Mouse (Mus musculus): Measurements from ENCODE around the gene Rhbdl2. TPM values are rescaled to one million over a fixed set of nuclear protein-coding genes. Genes with fewer than 3 reads are reported as not detected.
A peak's percentile ranks its signal among the peaks of the same experiment; 100 is the strongest.

Rhbdl2 gene
- polyA plus RNA-seq, 1 experiment from 2014 or later: 1.3 TPM

DNA sequence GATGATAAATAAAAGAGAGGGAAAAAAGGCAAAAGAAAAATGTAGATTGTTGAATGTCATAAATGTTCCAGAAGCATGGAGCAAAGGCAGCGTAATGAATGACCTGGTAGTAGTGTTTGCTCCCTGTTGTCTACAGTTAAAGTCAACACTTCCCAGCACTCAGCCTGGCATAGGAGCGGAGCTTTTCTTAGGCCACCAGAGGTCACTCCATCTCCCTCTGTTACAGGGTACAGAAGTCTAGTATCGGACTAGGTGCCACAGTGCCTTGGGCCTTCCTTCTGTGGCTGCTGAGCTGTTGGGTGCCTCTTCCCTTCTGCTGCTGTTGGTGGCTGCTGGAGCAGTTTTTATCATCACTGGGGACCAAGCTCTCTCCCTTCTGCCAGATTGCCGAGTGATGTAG, 29.4 kb upstream of the Rhbdl2 start:
- no peaks in the 10 kb centered on the region for H3K4me1 ChIP-seq (ENCODE audit: control insufficient read depth, insufficient read depth, low read depth, low read length)
- no peaks in the 10 kb centered on the region for H3K9me3 ChIP-seq (ENCODE audit: control insufficient read depth, low read length)
- no peak overlapping the region for H3K9ac ChIP-seq (ENCODE audit: low read depth, low read length)
- no peaks in the 10 kb centered on the region for H3K36me3 ChIP-seq (ENCODE audit: control insufficient read depth, insufficient read depth, low read length)
- H3K27me3 ChIP-seq (replicated peaks; ENCODE audit: control insufficient read depth, insufficient read depth, low read length): no peaks in the 10 kb centered on the region
- WGBS: 56% methylated on average over 4 of the region's 4 CpGs
- no peak for ATAC-seq
- no peak overlapping the region for H3K27ac ChIP-seq (ENCODE audit: low read depth, low read length)
- H3K4me3 ChIP-seq (ENCODE audit: low read length): no peak overlapping the region
- no peak overlapping the region for H3K4me2 ChIP-seq (ENCODE audit: low read length)

DNA sequence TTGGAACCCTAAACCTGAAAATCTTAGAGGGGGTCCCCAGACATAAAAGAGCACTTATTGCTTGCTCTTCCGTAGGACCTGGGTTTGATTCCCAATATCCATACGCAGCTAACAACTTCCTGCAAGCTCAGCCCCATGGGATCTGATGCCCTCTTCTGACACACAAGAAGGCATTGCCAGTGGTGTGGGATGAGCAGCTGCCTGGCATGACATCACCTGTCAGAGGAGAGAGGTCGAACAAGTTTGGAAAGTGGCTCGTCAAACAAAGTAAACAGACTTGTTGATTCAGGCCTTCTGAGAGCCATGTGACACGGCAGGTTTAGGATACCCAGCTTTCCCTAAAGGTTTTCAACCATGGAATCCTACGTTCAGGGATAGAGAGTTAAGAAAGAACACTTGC, 22.6 kb upstream of the Rhbdl2 start:
- no peaks in the 10 kb centered on the region for H3K9me3 ChIP-seq (ENCODE audit: control insufficient read depth, low read length)
- no peak overlapping the region for H3K4me2 ChIP-seq (ENCODE audit: low read length)
- no peak overlapping the region for H3K9ac ChIP-seq (ENCODE audit: low read depth, low read length)
- H3K4me3 ChIP-seq (ENCODE audit: low read length): no peak overlapping the region
- no peaks in the 10 kb centered on the region for H3K4me1 ChIP-seq (ENCODE audit: control insufficient read depth, insufficient read depth, low read depth, low read length)
- no peak for ATAC-seq
- no peaks in the 10 kb centered on the region for H3K27me3 ChIP-seq (replicated peaks; ENCODE audit: control insufficient read depth, insufficient read depth, low read length)
- WGBS: 82% methylated on average over 6 of the region's 6 CpGs
- H3K27ac ChIP-seq (ENCODE audit: low read depth, low read length): no peak overlapping the region
- H3K36me3 ChIP-seq (ENCODE audit: control insufficient read depth, insufficient read depth, low read length): no peaks in the 10 kb centered on the region

DNA sequence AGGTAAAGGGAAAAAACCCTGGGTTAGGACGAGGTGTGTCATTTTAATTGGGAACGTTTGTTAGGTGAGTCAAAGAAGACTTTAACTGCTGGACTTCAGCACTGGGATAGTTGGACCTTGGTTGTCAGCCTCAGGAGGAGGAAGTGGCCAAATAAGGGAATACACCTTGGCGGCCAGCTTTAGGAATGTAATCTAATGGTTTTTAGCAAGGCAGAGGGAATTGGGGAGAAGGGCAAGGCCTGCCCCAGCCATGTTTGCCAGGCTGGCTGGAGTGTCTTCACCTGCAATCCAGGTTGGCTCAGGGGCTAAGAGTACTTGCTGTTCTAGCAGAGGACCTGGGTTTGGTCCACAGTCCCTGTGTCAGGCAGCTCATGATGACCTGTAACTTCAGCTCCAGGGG, 19.9 kb upstream of the Rhbdl2 start:
- Histone ChIP-seq H3K4me2 (ENCODE audit: low read length) (no peak overlapping the region), H3K4me3 (ENCODE audit: low read length) (no peak overlapping the region), H3K9ac (ENCODE audit: low read depth, low read length) (no peak overlapping the region), H3K36me3 (ENCODE audit: control insufficient read depth, insufficient read depth, low read length) (no peaks in the 10 kb centered on the region), H3K9me3 (ENCODE audit: control insufficient read depth, low read length) (no peaks in the 10 kb centered on the region), H3K27ac (ENCODE audit: low read depth, low read length) (no peak overlapping the region), H3K27me3 (replicated peaks; ENCODE audit: control insufficient read depth, insufficient read depth, low read length) (no peaks in the 10 kb centered on the region), H3K4me1 (ENCODE audit: control insufficient read depth, insufficient read depth, low read depth, low read length) (no peaks in the 10 kb centered on the region)
- ATAC-seq: no peak
- WGBS: 79% methylated on average over 3 of the region's 3 CpGs

DNA sequence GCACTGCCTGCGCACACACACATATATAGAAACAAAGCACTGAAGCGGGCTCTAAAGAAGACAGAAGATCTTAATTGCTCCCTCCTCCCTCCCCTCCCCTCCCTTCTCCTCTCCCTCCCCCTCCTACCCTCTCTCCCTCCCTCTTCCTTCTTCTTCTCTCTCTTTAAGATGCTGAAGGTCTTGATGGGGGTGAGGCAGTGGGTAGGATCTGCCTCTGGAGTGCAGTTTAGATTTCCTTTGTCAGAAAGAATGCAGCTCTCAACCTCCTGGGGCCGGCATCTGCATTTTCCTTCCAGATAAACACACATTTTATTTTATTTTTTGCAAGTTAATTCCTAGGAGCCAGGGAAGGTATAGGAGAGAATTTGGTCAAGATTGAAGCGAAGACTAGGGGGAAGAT, 19.4 kb upstream of the Rhbdl2 start:
- Histone ChIP-seq H3K27ac (ENCODE audit: low read depth, low read length) (no peak overlapping the region), H3K4me2 (ENCODE audit: low read length) (no peak overlapping the region), H3K36me3 (ENCODE audit: control insufficient read depth, insufficient read depth, low read length) (no peaks in the 10 kb centered on the region), H3K27me3 (replicated peaks; ENCODE audit: control insufficient read depth, insufficient read depth, low read length) (no peaks in the 10 kb centered on the region), H3K4me3 (ENCODE audit: low read length) (no peak overlapping the region), H3K9ac (ENCODE audit: low read depth, low read length) (no peak overlapping the region), H3K4me1 (ENCODE audit: control insufficient read depth, insufficient read depth, low read depth, low read length) (no peaks in the 10 kb centered on the region), H3K9me3 (ENCODE audit: control insufficient read depth, low read length) (no peaks in the 10 kb centered on the region)
- WGBS: 67% methylated on average over 4 of the region's 4 CpGs
- no peak for ATAC-seq

DNA sequence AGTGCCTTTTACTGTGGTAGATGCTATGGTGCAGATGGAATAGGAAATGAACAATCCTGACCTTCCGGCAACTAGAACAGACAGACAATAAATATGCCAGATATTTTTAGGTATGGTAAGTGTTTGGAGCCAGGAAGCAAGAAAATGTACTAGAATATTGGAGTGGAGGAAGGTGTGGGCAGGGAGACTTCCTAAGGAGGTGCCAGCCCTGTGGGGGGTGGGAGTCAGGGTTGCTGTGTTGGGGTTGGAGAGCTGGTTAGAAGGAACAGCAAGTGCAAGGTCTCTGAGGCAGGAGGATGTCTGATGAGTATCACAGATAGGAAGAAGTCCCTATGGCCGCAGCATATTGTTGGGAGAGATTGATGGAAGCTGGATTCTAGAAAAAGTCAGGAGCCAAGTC, 5.0 kb downstream of the Rhbdl2 start:
- no peaks in the 10 kb centered on the region for H3K9me3 ChIP-seq (ENCODE audit: control insufficient read depth, low read length)
- H3K4me3 ChIP-seq (ENCODE audit: low read length): no peak overlapping the region
- no peak overlapping the region for H3K27ac ChIP-seq (ENCODE audit: low read depth, low read length)
- H3K27me3 ChIP-seq (replicated peaks; ENCODE audit: control insufficient read depth, insufficient read depth, low read length): no peaks in the 10 kb centered on the region
- no peak for ATAC-seq
- H3K4me1 ChIP-seq (ENCODE audit: control insufficient read depth, insufficient read depth, low read depth, low read length): peaks cover 2% of the 10 kb centered on the region; the same call in 1 of the 2 replicates
- WGBS: 89% methylated on average over 2 of the region's 2 CpGs
- H3K4me2 ChIP-seq (ENCODE audit: low read length): no peak overlapping the region
- no peak overlapping the region for H3K9ac ChIP-seq (ENCODE audit: low read depth, low read length)
- H3K36me3 ChIP-seq (ENCODE audit: control insufficient read depth, insufficient read depth, low read length): no peaks in the 10 kb centered on the region

DNA sequence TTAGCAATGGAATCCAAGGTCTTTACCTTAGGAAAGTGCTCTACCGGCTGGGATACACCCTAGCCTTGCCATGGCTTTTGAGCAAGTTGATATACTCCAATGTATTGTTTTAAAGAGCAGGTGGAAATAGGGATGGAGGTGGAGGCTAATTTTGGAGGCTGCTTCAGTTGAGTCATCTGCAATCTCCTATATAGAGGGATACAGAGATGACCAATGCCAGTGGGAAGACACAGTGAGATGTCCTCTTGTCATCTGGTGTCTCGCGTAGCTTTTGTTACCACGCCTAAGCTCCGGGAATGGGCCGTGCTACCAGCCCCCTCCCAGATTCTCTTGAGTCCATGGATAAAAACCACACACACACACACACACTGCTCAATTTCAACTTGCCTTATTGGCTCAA, 5.5 kb downstream of the Rhbdl2 start:
- no peak for ATAC-seq
- no peaks in the 10 kb centered on the region for H3K27me3 ChIP-seq (replicated peaks; ENCODE audit: control insufficient read depth, insufficient read depth, low read length)
- no peak overlapping the region for H3K4me2 ChIP-seq (ENCODE audit: low read length)
- no peaks in the 10 kb centered on the region for H3K9me3 ChIP-seq (ENCODE audit: control insufficient read depth, low read length)
- no peak overlapping the region for H3K9ac ChIP-seq (ENCODE audit: low read depth, low read length)
- 92% methylated on average over 6 of the region's 6 CpGs for WGBS
- H3K36me3 ChIP-seq (ENCODE audit: control insufficient read depth, insufficient read depth, low read length): no peaks in the 10 kb centered on the region
- H3K4me1 ChIP-seq (ENCODE audit: control insufficient read depth, insufficient read depth, low read depth, low read length): no peaks in the 10 kb centered on the region
- no peak overlapping the region for H3K27ac ChIP-seq (ENCODE audit: low read depth, low read length)
- H3K4me3 ChIP-seq (ENCODE audit: low read length): no peak overlapping the region

DNA sequence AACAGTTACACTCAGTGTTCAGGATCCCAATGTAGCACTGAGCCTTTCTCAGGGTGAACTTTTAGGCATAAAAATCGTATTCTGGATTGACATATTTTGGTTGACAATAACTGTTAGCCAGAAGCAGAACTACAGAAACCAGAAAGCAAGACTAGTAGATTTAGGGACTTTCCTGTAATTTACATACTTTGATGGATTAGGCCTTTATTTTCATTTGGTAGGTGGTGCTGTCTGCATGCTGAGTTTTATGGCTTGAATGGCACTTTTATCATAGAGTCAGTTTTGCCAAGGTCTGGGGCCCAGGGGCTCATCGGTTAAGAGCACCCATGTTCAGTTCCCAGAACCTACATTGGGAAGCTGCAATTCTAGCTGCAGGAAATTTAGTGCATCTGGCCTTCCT, 7.4 kb downstream of the Rhbdl2 start:
- no peak overlapping the region for H3K4me3 ChIP-seq (ENCODE audit: low read length)
- no peak overlapping the region for H3K4me2 ChIP-seq (ENCODE audit: low read length)
- no peak for ATAC-seq
- no peaks in the 10 kb centered on the region for H3K36me3 ChIP-seq (ENCODE audit: control insufficient read depth, insufficient read depth, low read length)
- H3K4me1 ChIP-seq (ENCODE audit: control insufficient read depth, insufficient read depth, low read depth, low read length): no peaks in the 10 kb centered on the region
- H3K9me3 ChIP-seq (ENCODE audit: control insufficient read depth, low read length): no peaks in the 10 kb centered on the region
- no peaks in the 10 kb centered on the region for H3K27me3 ChIP-seq (replicated peaks; ENCODE audit: control insufficient read depth, insufficient read depth, low read length)
- H3K27ac ChIP-seq (ENCODE audit: low read depth, low read length): no peak overlapping the region
- H3K9ac ChIP-seq (ENCODE audit: low read depth, low read length): no peak overlapping the region
- 77% methylated on average over 2 of the region's 2 CpGs for WGBS

DNA sequence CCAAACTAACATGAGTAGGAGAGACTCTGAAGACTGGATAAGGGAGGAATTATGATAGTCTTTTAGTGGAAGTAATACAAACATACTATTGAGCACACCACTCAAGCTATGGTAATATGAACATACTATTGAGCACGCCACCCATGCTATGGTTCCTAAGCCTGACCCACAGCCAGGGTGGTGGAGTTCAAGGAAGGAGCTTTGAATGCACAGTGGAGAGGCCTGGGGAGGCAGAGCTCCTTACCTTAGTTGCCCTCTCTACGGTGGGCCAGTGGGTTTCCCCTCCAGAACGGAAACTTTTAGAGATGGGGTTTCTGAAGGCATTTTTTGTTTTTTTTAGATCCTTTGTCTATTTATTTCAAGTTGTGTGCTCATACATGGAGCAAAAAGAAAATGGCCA, 9.7 kb downstream of the Rhbdl2 start:
- Histone ChIP-seq H3K27ac (ENCODE audit: low read depth, low read length) (no peak overlapping the region), H3K27me3 (replicated peaks; ENCODE audit: control insufficient read depth, insufficient read depth, low read length) (no peaks in the 10 kb centered on the region), H3K4me3 (ENCODE audit: low read length) (no peak overlapping the region), H3K36me3 (ENCODE audit: control insufficient read depth, insufficient read depth, low read length) (no peaks in the 10 kb centered on the region), H3K9ac (ENCODE audit: low read depth, low read length) (no peak overlapping the region), H3K9me3 (ENCODE audit: control insufficient read depth, low read length) (no peaks in the 10 kb centered on the region), H3K4me2 (ENCODE audit: low read length) (no peak overlapping the region), H3K4me1 (ENCODE audit: control insufficient read depth, insufficient read depth, low read depth, low read length) (no peaks in the 10 kb centered on the region)
- 80% methylated on average over 3 of the region's 3 CpGs for WGBS
- ATAC-seq: no peak

DNA sequence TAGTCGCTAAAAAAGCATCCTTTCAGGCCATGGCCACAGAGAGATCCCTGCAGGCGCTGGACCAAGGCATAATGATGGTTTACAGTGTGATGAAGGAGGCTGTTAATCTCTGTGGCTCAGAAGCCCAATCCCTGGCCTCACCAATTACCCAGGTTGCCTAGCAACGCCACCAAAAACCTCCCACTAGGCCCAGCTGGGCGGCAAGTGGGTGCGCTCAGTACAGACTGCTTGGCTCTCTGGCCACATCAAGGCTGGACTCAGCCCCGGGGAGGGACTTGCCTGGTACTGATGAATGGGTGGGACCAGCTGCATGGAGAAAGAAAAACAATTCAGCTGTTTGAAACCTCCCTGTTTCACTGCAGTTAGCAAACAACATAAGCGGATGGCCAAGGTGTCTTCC, 10.2 kb downstream of the Rhbdl2 start:
- no peak overlapping the region for H3K9ac ChIP-seq (ENCODE audit: low read depth, low read length)
- no peaks in the 10 kb centered on the region for H3K27me3 ChIP-seq (replicated peaks; ENCODE audit: control insufficient read depth, insufficient read depth, low read length)
- no peak overlapping the region for H3K27ac ChIP-seq (ENCODE audit: low read depth, low read length)
- no peaks in the 10 kb centered on the region for H3K9me3 ChIP-seq (ENCODE audit: control insufficient read depth, low read length)
- H3K4me3 ChIP-seq (ENCODE audit: low read length): no peak overlapping the region
- H3K36me3 ChIP-seq (ENCODE audit: control insufficient read depth, insufficient read depth, low read length): no peaks in the 10 kb centered on the region
- no peaks in the 10 kb centered on the region for H3K4me1 ChIP-seq (ENCODE audit: control insufficient read depth, insufficient read depth, low read depth, low read length)
- WGBS: 35% methylated on average over 7 of the region's 7 CpGs
- peak; percentile 83 for ATAC-seq
- H3K4me2 ChIP-seq (ENCODE audit: low read length): no peak overlapping the region

DNA sequence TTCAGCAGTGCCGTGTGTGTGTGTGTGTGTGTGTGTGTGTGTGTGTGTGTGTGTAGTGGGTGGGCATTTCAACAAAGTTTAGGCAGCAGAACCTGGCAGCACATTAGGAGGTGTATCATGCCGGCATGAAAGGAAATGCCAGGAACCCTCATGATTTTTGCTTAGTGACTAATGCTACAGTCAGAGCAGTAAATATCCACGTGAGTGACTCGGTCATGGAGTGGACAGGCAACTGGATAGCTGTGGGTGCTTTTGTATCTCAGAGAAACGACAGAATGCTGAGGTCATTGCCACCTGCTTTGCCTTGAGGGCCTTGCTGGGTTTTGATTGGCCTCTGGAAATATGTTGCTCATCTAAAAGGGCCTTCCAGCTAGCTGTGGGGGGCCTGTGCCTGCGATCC, 16.0 kb downstream of the Rhbdl2 start:
- Histone ChIP-seq H3K4me1 (ENCODE audit: control insufficient read depth, insufficient read depth, low read depth, low read length) (no peaks in the 10 kb centered on the region), H3K27me3 (replicated peaks; ENCODE audit: control insufficient read depth, insufficient read depth, low read length) (no peaks in the 10 kb centered on the region), H3K9me3 (ENCODE audit: control insufficient read depth, low read length) (no peaks in the 10 kb centered on the region), H3K9ac (ENCODE audit: low read depth, low read length) (no peak overlapping the region), H3K36me3 (ENCODE audit: control insufficient read depth, insufficient read depth, low read length) (no peaks in the 10 kb centered on the region), H3K27ac (ENCODE audit: low read depth, low read length) (no peak overlapping the region), H3K4me3 (ENCODE audit: low read length) (no peak overlapping the region), H3K4me2 (ENCODE audit: low read length) (no peak overlapping the region)
- 78% methylated on average over 6 of the region's 6 CpGs for WGBS
- ATAC-seq: no peak

Measured in hindbrain, embryonic 16.5 days (tissue).